ENCODE assay signal across 10 mouse cellular contexts in the genomic region with DNA sequence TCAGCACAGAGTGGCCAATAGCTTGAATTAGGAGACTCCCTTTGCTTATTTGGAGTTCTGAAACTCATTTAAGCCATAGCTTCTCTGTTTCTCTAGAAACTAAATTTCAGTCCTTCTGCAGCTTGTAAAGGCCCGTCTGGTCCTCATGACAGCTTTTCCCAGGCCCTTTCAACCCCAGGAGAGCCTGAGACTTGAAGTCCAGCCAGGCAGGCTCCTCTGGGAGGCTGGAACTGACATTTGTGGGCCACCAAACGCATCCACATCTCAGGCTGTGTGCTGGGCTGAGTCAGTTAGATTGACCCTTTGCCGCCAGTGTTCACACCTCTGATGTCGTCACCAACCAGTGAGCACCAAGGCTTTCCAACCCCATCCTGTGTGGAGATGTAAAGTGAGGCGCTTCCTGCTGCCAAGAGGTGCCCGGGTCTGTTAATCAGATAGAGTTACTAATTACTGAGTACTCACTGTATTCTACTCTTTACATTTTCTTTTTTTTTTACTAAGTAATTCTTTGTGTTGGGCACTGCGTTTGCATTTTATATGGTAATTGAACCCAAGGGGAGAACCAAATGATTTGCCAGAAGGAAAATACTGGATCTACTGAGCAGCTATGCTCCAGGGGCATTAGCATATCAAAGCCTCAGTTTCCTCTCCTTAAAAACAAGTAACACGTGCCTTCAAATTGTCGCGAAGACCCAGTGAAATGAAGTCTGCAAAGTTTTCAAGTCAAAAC.
DNase-seq lines count a peak whose midpoint lies in the region; ATAC-seq lines count a peak whose summit lies in the region.
"Had no signal": no experiment of that assay in that cellular context is flagged by ENCODE, and none has a peak within 500 bp of the region (broad histone marks: within the 10 kb centered on the region; RNA-seq: fewer than 3 reads in every experiment).

No protein-coding gene starts in this region.

- ATAC-seq in limb, embryonic 13.5 days (ENCODE audit: low FRiP score, low read depth): no peak
- ATAC-seq: intestine, postnatal 0 days had no signal

- no peak overlapping the region for H3K4me3 ChIP-seq in limb, embryonic 13.5 days

- peak; percentile 10 for DNase-seq in adrenal gland, postnatal 14 days
- DNase-seq in adrenal gland, postnatal 25 days: no peak
- DNase-seq in adipocyte (ENCODE audit: low spot score): peak; percentile 25
- DNase-seq in gastrocnemius, postnatal 25 days: peak; percentile 52
- no peak for DNase-seq in liver
- no peak for DNase-seq in ovary, postnatal 36 days (ENCODE audit: low spot score)
- DNase-seq in thymus, postnatal 0 days (ENCODE audit: low spot score): no peak

- H3K4me1 ChIP-seq in limb, embryonic 13.5 days: peaks cover 41% of the 10 kb centered on the region

- H3K4me2 ChIP-seq in limb, embryonic 13.5 days (replicated peaks): no peak overlapping the region

- H3K9ac ChIP-seq in limb, embryonic 13.5 days: no peak overlapping the region
- H3K9ac ChIP-seq: liver, embryonic 14.5 days had no signal

- H3K27me3 ChIP-seq in limb, embryonic 13.5 days: no peaks in the 10 kb centered on the region

- H3K36me3 ChIP-seq in limb, embryonic 13.5 days: no peaks in the 10 kb centered on the region

- no peaks in the 10 kb centered on the region for H3K9me3 ChIP-seq in limb, embryonic 13.5 days

- 36% methylated on average over 10 of the region's 10 CpGs for WGBS in limb, embryonic 13.5 days

- peak overlapping the region; percentile 71; the same call in 1 of the 2 replicates for H3K27ac ChIP-seq in limb, embryonic 13.5 days
- H3K27ac ChIP-seq: liver, embryonic 14.5 days had no signal

Comparison
In these comparisons a context has a peak if more than half of its experiments do, and no peak if none do; other contexts are left out.
1. DNase-seq: peak in adrenal gland, postnatal 14 days (single experiment), adipocyte (single experiment) and gastrocnemius, postnatal 25 days (single experiment); none in adrenal gland, postnatal 25 days (single experiment), liver (single experiment), ovary, postnatal 36 days (single experiment) and thymus, postnatal 0 days (single experiment).